In genomic region chr2:115822361-115822760, GRCm38 (mm10) we compare ENCODE assay signal across 15 mouse cellular contexts.
DNase-seq lines count a peak whose midpoint lies in the region; ATAC-seq lines count a peak whose summit lies in the region.
"Had no signal": no experiment of that assay in that cellular context is flagged by ENCODE, and none has a peak within 500 bp of the region (broad histone marks: within the 10 kb centered on the region; RNA-seq: fewer than 3 reads in every experiment).

No protein-coding gene starts in this region.

- DNase-seq in layer of hippocampus, adult 11-12 months (ENCODE audit: low spot score): peak; percentile 17
- DNase-seq in layer of hippocampus, postnatal 10 days (ENCODE audit: low spot score in 2 of 2): no peak
- peak; percentile 61 to 71 for DNase-seq in frontal cortex, postnatal 36 days (ENCODE audit: low spot score in 2 of 2)
- DNase-seq in left cerebral cortex, adult 9 months (ENCODE audit: low spot score in 2 of 2): peak; percentile 31 to 60
- peak; percentile 2 for DNase-seq in right cerebral cortex, postnatal 4 days
- no peak for DNase-seq in kidney, postnatal 36 days
- no peak for DNase-seq in spleen, postnatal 36 days (ENCODE audit: low spot score in 2 of 2)
- DNase-seq: adrenal gland, postnatal 36 days; cerebellum, postnatal 10 days; kidney, adult 8-10 months; thymus, adult 18-20 months had no signal

- ATAC-seq in granulocyte monocyte progenitor cell, adult 5-6 weeks (replicated peaks; ENCODE audit: poor library complexity, severe bottlenecking): no peak
- ATAC-seq: activated CD4-positive, CD25-positive, alpha-beta regulatory T cell, adult 4 months; forebrain, embryonic 16.5 days; midbrain, embryonic 16.5 days had no signal

Comparison
In these comparisons a context has a peak if more than half of its experiments do, and no peak if none do; other contexts are left out.
1. DNase-seq: peak in layer of hippocampus, adult 11-12 months (single experiment), frontal cortex, postnatal 36 days (2 of 2), left cerebral cortex, adult 9 months (2 of 2) and right cerebral cortex, postnatal 4 days (single experiment); none in layer of hippocampus, postnatal 10 days (0 of 2), kidney, postnatal 36 days (0 of 2) and spleen, postnatal 36 days (0 of 2).